Mouse (Mus musculus) ES-Bruce4 (cell line): ENCODE results near the gene Notch4.
A peak's percentile ranks its signal among the peaks of the same experiment; 100 is the strongest.

ENCODE experiments used
- CTCF ChIP-seq: IDR thresholded peaks from one replicate; pipeline ENCODE4 v1.8.1; 2011; ENCODE audit warnings: low read depth, low read length
- POLR2A ChIP-seq: IDR thresholded peaks from one replicate; pipeline ENCODE4 v1.8.1; 2011; ENCODE audit warnings: low read length; ENCODE audit not compliant: insufficient read depth

- TF ChIP-seq POLR2A (no peak), CTCF (peak; percentile 59)
These were observed 4.2 kb upstream of the Notch4 start for GRCm38 (mm10) chr17:34559895-34560294.
